Mouse (Mus musculus) erythroblast, embryonic 14.5 days (primary cell): ENCODE results near the gene Ift27.

Experiments
- GATA1 ChIP-seq: IDR thresholded peaks from 2 replicates; pipeline ENCODE4 v1.6.1; 2012; ENCODE audit warnings: low read length, inconsistent platforms, mixed read lengths
- TAL1 ChIP-seq: IDR thresholded peaks from 3 replicates; pipeline ENCODE4 v1.6.1; 2012; ENCODE audit warnings: low read length, inconsistent platforms, mixed read lengths

DNA sequence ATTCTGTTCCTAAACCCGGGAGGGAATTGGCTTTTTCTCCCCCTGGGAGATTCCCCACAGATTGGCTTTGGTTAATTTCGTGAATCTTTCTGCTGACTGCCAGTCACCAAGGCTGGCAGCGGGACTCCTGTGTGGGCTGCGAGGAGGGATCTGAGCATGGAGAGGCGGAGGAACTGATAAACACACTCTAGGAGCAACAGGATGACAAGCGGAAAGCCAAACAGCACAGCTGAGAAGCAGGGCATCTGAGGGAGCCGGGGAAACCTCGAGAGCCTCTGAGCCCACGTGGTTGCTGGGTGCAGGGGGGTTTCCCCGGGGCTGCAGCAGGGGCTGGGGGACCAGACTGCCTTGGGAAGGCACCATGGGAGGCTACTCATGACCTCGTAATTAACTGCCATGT is 4.3 kb downstream of the Ift27 start:
- no peak for TF ChIP-seq TAL1
- TF ChIP-seq GATA1 = no peak
